Mouse (Mus musculus) monocyte, adult 5-6 weeks (primary cell): ENCODE measurements at regions not wholly inside any gene's neighbourhood (a gene's known extent, or its start where the extent isn't known, plus 50 kb on each side); places are given as distances from the start of the nearest gene placed in this dataset.
A peak's percentile ranks its signal among the peaks of the same experiment; 100 is the strongest.
"Not testable (repeated sequence)": the region's sequence is repeated elsewhere in the genome, so short reads cannot be mapped to it uniquely, and the experiment has no call there.

Source experiments
- ATAC-seq: fragments of 153-309, 156-312 bp; replicated peaks from 2 replicates; pipeline ENCODE4 v1.8.0; 2017; ENCODE audit warnings: mild to moderate bottlenecking; ENCODE audit not compliant: low TSS enrichment, insufficient number of reproducible peaks, severe bottlenecking, poor library complexity, low FRiP score

DNA sequence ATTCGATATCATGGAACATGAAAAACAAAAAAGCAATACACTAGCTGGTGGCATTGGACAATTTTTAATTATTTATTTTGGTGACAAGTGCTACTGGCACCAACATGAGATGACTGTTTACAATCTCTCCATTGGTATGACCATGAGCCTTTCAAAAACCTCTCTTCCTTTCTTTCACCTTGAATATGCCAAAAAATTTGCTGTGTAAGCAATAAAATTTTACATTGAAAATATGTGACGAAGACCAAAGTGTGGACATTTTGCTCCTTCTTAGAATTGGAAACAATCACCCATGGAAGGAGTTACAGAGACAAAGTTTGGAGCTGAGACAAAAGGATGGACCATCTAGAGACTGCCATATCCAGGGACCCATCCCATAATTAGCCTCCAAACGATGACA is 83.4 kb upstream of the Gm49339 start:
- not testable (repeated sequence) for ATAC-seq

DNA sequence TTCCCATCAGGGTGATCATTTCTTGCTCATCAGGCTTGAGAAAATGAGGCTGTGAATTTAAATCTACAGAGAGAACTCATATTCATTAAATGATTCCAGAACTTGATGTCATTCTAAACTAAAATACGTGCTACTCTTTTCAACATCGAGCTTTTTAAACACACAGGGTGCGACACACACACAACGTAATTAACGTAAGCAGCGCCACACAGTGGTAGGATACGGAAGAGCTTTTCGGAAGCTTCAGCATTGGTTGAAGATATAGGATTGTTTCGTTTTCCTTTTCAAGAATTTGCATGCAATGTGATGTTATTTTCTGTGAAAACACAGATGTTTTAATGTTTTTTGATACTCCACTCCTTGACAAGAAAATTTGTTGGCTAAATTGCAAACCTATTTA is 75.3 kb upstream of the Gm49339 start:
- ATAC-seq = peak; percentile 86

DNA sequence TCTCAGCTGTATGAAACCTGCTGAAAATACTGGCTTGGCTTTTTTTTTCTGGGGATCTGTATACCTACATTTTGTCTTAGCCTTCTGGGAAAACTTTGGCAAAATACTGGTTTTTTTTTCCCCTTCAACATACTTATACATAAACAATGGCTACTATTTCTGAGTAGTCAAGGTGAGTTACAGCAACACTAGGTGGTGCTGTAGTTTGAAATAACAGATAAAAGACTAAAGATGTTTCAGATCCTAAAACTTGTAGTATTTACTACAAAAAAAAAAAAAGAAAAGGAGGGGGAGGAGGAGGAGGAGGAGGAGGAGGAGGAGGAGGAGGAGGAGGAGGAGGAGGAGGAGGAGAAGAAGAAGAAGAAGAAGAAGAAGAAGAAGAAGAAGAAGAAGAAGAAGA is 67.6 kb upstream of the Gm49339 start:
- ATAC-seq = no peak

DNA sequence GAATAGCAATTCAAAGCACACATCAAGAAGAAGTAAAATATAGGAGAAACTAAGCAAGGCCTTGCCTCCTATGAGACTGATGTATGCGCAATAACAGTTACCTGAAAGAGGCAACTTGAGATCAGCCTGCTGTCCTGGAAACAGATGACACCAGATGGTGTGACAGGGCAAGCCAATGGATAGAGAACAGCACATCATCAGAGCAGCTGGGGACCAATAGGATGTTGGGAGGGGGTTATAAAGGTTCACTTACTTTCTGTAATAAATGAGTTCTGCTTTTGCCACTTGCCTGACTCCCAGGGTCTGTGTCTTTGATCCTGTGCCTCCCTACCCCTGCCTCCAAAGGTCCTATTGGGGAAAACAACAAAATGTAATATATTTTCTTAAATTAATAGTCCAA is 65.9 kb upstream of the Gm49339 start:
- ATAC-seq = peak; percentile 73

DNA sequence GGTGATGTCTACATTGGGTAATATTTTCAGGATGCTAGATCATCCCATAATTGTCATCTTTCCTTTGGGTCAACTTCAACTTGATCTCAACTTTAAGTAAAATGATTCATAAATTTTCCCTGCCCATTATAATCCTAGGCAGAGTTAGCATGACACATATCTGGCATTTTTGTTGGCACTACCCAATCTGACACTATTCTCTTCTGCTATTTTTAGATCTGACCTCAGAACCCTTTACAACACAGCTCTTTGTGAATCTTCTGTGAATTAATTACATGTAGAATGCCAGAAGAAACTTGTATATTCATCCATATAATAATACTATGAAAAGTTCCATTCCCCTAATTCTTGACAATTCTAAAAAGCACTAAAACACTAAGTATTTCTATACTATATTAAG is 63.7 kb upstream of the Gm49339 start:
- ATAC-seq = no peak

DNA sequence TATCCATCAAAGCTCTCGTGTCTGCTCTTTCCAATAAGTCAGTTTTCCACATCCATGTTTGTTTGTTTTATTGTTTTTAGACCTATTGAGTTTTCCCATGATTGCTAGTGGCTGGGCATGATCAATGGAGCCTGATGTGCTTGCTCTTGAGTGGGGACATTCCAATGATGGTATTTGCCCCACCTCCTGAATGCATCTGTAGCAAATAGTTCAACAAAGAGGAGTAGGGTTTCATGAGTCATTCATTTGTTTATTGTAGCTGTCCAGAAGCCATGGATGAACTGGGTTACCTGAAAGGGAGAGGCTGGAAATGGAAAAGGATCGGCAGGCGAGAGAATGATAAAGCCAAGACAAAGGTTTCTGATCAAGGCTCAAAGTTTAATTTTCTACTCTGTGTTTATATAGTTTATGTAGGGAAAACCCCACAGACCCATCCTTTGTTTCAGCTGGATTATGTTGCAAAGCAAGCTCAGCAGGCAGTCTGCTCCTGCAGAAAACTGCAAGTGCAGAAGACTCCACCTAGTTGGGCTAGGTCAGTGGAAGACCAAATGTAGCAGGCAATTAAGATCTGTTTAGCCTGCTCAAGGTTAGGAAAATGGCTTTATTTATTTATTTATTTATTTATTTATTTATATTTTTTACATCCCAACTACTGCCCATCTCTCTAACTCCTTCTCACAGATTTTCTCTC is 63.0 kb upstream of the Gm49339 start:
- no peak for ATAC-seq

DNA sequence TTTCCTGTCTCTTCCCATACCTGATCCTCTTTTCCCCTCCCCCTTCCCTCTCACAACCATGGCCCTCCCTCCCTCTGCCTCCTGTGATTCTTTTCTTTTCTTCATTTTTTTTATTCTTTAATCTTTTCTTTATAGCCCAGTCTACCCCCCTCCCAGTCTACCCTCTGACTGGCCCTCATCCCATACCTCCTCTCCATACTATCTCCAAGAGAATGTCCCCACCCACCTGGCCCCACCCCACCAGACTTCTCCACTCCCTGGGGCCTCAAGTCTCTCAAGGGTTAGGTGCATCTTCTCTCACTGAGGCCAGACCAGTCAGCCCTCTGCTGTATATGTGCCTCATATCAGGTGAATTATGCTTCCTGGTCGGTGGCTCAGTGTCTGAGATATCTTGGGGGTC is 61.9 kb upstream of the Gm49339 start:
- ATAC-seq = no peak

DNA sequence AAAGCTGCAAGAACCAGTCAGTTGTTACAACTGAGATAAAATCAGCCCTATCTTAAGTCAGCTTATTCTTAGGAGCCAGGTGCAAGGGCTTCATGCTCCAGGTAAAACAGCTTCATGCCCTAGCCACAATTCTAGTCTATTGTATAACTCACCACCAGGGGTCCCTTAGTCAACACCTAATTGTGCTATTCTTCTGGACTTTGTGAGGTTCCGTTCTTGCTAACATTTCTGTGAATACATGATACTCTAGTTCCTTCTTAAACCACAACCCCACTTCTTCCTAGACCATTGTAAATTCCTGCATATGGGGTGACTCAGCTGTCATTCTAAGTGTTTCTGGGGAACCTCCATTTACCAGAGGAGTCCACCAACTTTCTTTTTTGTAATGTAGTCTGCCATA is 57.9 kb upstream of the Gm49339 start:
- peak; percentile 74 for ATAC-seq
